Mouse (Mus musculus) heart, embryonic 10.5 days (tissue): ENCODE measurements around the gene Gypa. TPM values are rescaled to one million over a fixed set of nuclear protein-coding genes. Genes with fewer than 3 reads are reported as not detected.
A peak's percentile ranks its signal among the peaks of the same experiment; 100 is the strongest.

Experiments
- DNase-seq: peaks from one replicate; pipeline ENCODE4 v3.0.0-alpha.2; 2017; ENCODE audit warnings: low spot score
- H3K27ac ChIP-seq: fragments of 300-500 bp; sonication (generic); 2 replicates; pipeline ENCODE4 v1.5.1; 2016; ENCODE audit warnings: mild to moderate bottlenecking
- H3K27me3 ChIP-seq: fragments of 300-500 bp; sonication (generic); 2 replicates; pipeline ENCODE4 v1.6.1; 2016; ENCODE audit warnings: mild to moderate bottlenecking; ENCODE audit not compliant: poor library complexity, insufficient read depth, severe bottlenecking
- H3K36me3 ChIP-seq: fragments of 300-500 bp; sonication (generic); 2 replicates; pipeline ENCODE4 v1.6.1; 2016; ENCODE audit warnings: mild to moderate bottlenecking, moderate library complexity
- H3K4me1 ChIP-seq: fragments of 300-500 bp; sonication (generic); 2 replicates; pipeline ENCODE4 v1.6.1; 2016; ENCODE audit warnings: mild to moderate bottlenecking
- H3K4me3 ChIP-seq: fragments of 300-500 bp; sonication (generic); 2 replicates; pipeline ENCODE4 v1.5.1; 2016; ENCODE audit warnings: mild to moderate bottlenecking, moderate library complexity
- H3K9me3 ChIP-seq: fragments of 300-500 bp; sonication (generic); 2 replicates; pipeline ENCODE4 v1.6.1; 2016; ENCODE audit warnings: mild to moderate bottlenecking, moderate library complexity
- WGBS: fragments of 180-500 bp; shearing (Covaris S2); methylation state at CpG from one replicate; pipeline ENCODE4 v1.1.7; 2016; 5-methylcytosine and 5-hydroxymethylcytosine counted together
- polyA plus RNA-seq: library from polyadenylated mRNA; unstranded; fragments of >200 nt; fragmentation: Nextera tagmentation; extraction: Ambion mirVana; gene quantifications from 2 replicates; pipeline ENCODE4 v1.2.1, GENCODE M21; 2016

Gypa gene
- polyA plus RNA-seq, 1 experiment from 2014 or later: 34.3 TPM

GRCm38 (mm10) chr8:80494346-80494660 is 722 bp downstream of the Gypa start:
- Histone ChIP-seq H3K4me1 (no peaks in the 10 kb centered on the region), H3K27ac (0 out of 2 replicates have a peak overlapping the region, but pooled peaks have one; percentile 36), H3K27me3 (no peaks in the 10 kb centered on the region), H3K9me3 (no peaks in the 10 kb centered on the region), H3K4me3 (peak overlapping the region; percentile 69; the same call in 1 of the 2 replicates), H3K36me3 (no peaks in the 10 kb centered on the region)
- WGBS: 75% methylated on average over 2 of the region's 2 CpGs
- DNase-seq: no peak

- no peaks in the 10 kb centered on the region for H3K9me3 ChIP-seq
- H3K4me3 ChIP-seq: peak overlapping the region; percentile 38
- no peak for DNase-seq
- H3K27me3 ChIP-seq: no peaks in the 10 kb centered on the region
- H3K36me3 ChIP-seq: no peaks in the 10 kb centered on the region
- H3K27ac ChIP-seq: peak overlapping the region; percentile 63; the same call in 1 of the 2 replicates
- no peaks in the 10 kb centered on the region for H3K4me1 ChIP-seq
- 74% methylated on average over 5 of the region's 5 CpGs for WGBS
These were observed 1.2 kb downstream of the Gypa start for GRCm38 (mm10) chr8:80494819-80495218.

GRCm38 (mm10) chr8:80495527-80495926 is 1.9 kb downstream of the Gypa start:
- Histone ChIP-seq H3K4me3 (no peak overlapping the region), H3K36me3 (no peaks in the 10 kb centered on the region), H3K9me3 (no peaks in the 10 kb centered on the region), H3K4me1 (no peaks in the 10 kb centered on the region), H3K27me3 (no peaks in the 10 kb centered on the region), H3K27ac (peak overlapping the region; percentile 17)
- no peak for DNase-seq
- WGBS: 86% methylated on average over 6 of the region's 6 CpGs

DNA sequence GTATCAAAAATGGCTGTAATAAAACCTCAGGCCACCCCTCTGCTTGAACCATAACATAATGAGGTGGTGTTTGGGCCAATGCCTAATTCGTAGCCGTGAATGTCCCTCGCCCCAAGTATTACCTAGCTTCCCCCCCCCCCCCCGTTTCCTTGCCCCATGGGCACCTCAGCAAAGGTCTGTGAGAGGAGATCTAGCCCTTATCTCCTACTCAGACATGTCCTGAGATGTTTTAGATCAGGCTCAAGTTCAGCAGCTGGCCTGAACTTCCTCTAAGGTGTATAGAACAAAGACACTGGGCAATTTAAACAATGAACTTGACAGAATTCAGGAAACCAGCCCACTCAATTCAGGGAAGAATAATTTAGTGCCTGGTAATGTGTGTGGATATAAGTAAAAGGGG is 3.7 kb downstream of the Gypa start:
- Histone ChIP-seq H3K27ac (0 out of 2 replicates have a peak overlapping the region, but pooled peaks have one; percentile 1), H3K36me3 (no peaks in the 10 kb centered on the region)
- 66% methylated on average over 4 of the region's 4 CpGs for WGBS

DNA sequence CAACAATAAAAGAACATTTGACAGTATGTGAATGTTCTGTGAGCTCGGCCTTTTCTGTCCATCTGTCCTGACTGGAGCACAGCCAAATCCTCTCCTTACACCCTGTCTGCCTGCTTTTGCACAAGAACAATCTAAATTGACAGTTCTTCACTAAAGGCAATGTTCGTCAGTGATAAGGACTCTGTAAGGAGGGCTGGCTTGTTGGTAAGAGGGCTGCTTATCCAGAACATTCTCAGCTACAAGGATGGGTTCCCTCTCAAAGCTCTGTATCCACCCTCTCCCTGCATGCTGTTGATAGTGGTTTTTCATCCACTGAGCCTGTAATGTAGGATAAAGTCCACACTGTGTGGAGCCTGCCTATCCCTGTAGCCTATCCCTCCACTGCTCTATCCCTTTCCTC is 6.7 kb downstream of the Gypa start:
- WGBS: 58% methylated on average over 2 of the region's 2 CpGs
- Histone ChIP-seq H3K36me3 (no peaks in the 10 kb centered on the region), H3K4me1 (no peaks in the 10 kb centered on the region), H3K9me3 (no peaks in the 10 kb centered on the region), H3K27ac (peak overlapping the region; percentile 56; the same call in 1 of the 2 replicates), H3K27me3 (no peaks in the 10 kb centered on the region), H3K4me3 (no peak overlapping the region)
- peak; percentile 87 for DNase-seq

More for the DNA sequence above, 3.7 kb downstream of the Gypa start:
- no peaks in the 10 kb centered on the region for H3K4me1 ChIP-seq
- H3K27me3 ChIP-seq: no peaks in the 10 kb centered on the region
- no peak for DNase-seq
- H3K9me3 ChIP-seq: no peaks in the 10 kb centered on the region
- H3K4me3 ChIP-seq: no peak overlapping the region

DNA sequence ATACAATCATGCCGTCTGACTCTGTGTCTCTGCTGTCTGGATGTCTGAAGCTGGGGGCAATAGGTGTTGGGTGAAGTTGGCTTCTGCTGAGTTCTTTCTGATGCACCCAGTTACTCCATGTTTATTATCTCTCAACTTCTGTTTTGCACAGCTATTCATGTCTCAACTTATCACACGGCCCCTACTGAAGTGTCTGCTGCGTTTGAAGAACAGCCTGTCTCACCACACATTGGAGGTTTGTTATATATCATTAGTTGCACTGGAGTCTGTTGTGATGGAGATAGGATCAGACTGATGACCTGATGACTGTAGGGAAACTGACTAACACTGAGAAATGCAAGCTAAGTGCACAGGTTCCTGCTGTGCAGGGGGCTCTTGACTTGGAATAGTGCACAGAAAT is 7.2 kb downstream of the Gypa start:
- Histone ChIP-seq H3K27me3 (no peaks in the 10 kb centered on the region), H3K36me3 (no peaks in the 10 kb centered on the region), H3K4me3 (no peak overlapping the region), H3K4me1 (no peaks in the 10 kb centered on the region), H3K27ac (peak overlapping the region; percentile 42; the same call in 1 of the 2 replicates), H3K9me3 (no peaks in the 10 kb centered on the region)
- DNase-seq: no peak
- 74% methylated on average over 3 of the region's 3 CpGs for WGBS

DNA sequence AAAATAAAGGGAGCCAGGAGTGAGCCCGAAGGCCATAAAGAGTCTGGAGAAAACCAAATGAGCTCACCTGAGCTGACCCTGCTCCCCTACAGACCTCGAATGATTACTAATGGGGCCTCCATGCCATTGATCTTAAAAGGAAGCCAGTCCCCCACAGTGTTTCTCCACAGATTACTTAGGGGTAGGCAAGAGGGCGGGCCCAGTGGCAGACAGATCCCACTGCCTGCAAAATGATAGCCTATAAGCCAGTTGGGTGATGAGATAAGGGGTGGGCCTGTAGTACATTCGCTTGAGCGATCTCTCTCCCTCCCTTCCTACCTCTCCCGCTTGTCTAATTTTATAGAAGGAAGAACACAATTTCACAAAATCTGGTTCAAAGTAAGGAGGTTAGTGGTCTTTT is 7.7 kb downstream of the Gypa start:
- 66% methylated on average over 6 of the region's 6 CpGs for WGBS
- H3K27ac ChIP-seq: no peak overlapping the region; the same call in 1 of the 2 replicates
- no peaks in the 10 kb centered on the region for H3K27me3 ChIP-seq
- H3K36me3 ChIP-seq: no peaks in the 10 kb centered on the region
- peak; percentile 86 for DNase-seq
- H3K9me3 ChIP-seq: no peaks in the 10 kb centered on the region
- H3K4me3 ChIP-seq: no peak overlapping the region
- H3K4me1 ChIP-seq: no peaks in the 10 kb centered on the region

- 84% methylated on average over 5 of the region's 5 CpGs for WGBS
- Histone ChIP-seq H3K9me3 (no peaks in the 10 kb centered on the region), H3K36me3 (no peaks in the 10 kb centered on the region), H3K4me3 (no peak overlapping the region), H3K27ac (no peak overlapping the region), H3K4me1 (no peaks in the 10 kb centered on the region), H3K27me3 (no peaks in the 10 kb centered on the region)
- DNase-seq: no peak
These were observed 33.1 kb downstream of the Gypa start for GRCm38 (mm10) chr8:80526382-80527355.

GRCm38 (mm10) chr8:80541836-80542235 is 48.3 kb downstream of the Gypa start:
- H3K36me3 ChIP-seq: no peaks in the 10 kb centered on the region
- H3K4me3 ChIP-seq: no peak overlapping the region
- no peaks in the 10 kb centered on the region for H3K4me1 ChIP-seq
- DNase-seq: no peak
- no peaks in the 10 kb centered on the region for H3K9me3 ChIP-seq
- no peaks in the 10 kb centered on the region for H3K27me3 ChIP-seq
- WGBS: 86% methylated on average over 3 of the region's 3 CpGs
- no peak overlapping the region for H3K27ac ChIP-seq

DNA sequence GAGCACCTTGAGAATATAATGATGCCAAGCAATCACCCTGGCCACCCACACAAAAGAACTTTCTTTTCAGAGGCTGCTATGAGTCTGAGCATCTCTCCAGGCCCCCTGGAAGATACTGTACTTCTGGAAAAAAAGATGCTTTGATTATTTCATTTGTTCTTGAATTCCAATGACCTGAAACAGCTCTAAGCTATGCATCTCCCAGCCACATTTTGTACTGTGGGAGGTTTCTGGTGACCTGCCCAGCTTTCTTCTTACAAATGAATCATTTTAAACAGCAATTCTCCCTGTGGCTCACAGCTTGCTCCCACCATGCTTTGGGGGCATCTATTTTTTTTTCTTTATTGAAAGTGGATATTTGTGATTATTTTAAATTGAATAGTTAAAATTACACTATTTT is 56.9 kb downstream of the Gypa start:
- H3K4me3 ChIP-seq: no peak overlapping the region
- no peaks in the 10 kb centered on the region for H3K36me3 ChIP-seq
- no peaks in the 10 kb centered on the region; the same call in 1 of the 2 replicates for H3K27me3 ChIP-seq
- H3K4me1 ChIP-seq: no peaks in the 10 kb centered on the region
- no peaks in the 10 kb centered on the region for H3K9me3 ChIP-seq
- H3K27ac ChIP-seq: no peak overlapping the region
- DNase-seq: no peak

- DNase-seq: peak; percentile 88
- Histone ChIP-seq H3K27ac (0 out of 2 replicates have a peak overlapping the region, but pooled peaks have one; percentile 3), H3K4me1 (no peaks in the 10 kb centered on the region), H3K4me3 (no peak overlapping the region), H3K9me3 (no peaks in the 10 kb centered on the region), H3K27me3 (no peaks in the 10 kb centered on the region; the same call in 1 of the 2 replicates), H3K36me3 (no peaks in the 10 kb centered on the region)
- 55% methylated on average over 3 of the region's 3 CpGs for WGBS
These were observed 57.7 kb downstream of the Gypa start for GRCm38 (mm10) chr8:80551303-80551702.

DNA sequence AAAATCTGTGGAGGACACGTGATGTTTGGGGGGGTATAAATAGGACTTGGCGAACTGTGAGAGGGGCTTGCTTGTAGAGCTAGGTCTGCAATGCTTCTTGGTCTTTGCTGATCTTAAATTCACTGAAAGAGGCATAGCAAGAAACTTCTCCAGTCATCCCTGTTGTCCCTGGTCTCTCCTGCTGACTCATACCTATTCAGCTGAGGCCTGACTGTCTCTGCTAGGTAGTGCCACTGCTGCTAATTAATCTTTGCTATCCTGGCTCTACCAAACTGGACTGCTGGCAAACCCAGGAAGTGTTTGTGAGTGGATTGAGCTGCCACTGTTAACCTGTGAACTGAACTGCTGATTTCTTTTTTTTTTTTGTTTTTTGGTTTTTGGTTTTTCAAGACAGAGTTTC is 61.4 kb downstream of the Gypa start:
- Histone ChIP-seq H3K4me1 (no peaks in the 10 kb centered on the region), H3K4me3 (no peak overlapping the region), H3K27ac (no peak overlapping the region), H3K36me3 (no peaks in the 10 kb centered on the region), H3K9me3 (no peaks in the 10 kb centered on the region), H3K27me3 (no peaks in the 10 kb centered on the region; the same call in 1 of the 2 replicates)
- 83% methylated on average over 2 of the region's 2 CpGs for WGBS
- DNase-seq: no peak
